Mouse (Mus musculus) hindbrain, embryonic 14.5 days (tissue): ENCODE results near the gene Tnfsf10. TPM values are rescaled to one million over a fixed set of nuclear protein-coding genes. Genes with fewer than 3 reads are reported as not detected.

Experiments
- ATAC-seq: fragments of 200-750 bp; cut with Nextera tagmentation; 2 replicates; pipeline ENCODE4 v1.8.0; 2017; ENCODE audit warnings: moderate number of reproducible peaks, mild to moderate bottlenecking, moderate TSS enrichment, moderate library complexity; ENCODE audit not compliant: low FRiP score
- DNase-seq: peaks from one replicate; pipeline ENCODE4 v3.0.0-alpha.2; 2015; ENCODE audit warnings: low spot score
- H3K27ac ChIP-seq: fragments of 300-500 bp; sonication (generic); 2 replicates; pipeline ENCODE4 v1.5.1; 2014; ENCODE audit warnings: mild to moderate bottlenecking, moderate library complexity
- H3K27me3 ChIP-seq: fragments of 300-500 bp; sonication (generic); 2 replicates; pipeline ENCODE4 v1.6.1; 2014; ENCODE audit warnings: mild to moderate bottlenecking, low read length, mixed read lengths; ENCODE audit not compliant: control insufficient read depth, insufficient read depth
- H3K36me3 ChIP-seq: fragments of 300-500 bp; sonication (generic); replicated peaks from 2 replicates; pipeline ENCODE4 v1.6.1; 2014; ENCODE audit not compliant: control insufficient read depth, insufficient read depth
- H3K4me1 ChIP-seq: fragments of 300-500 bp; sonication (generic); replicated peaks from 2 replicates; pipeline ENCODE4 v1.6.1; 2014; ENCODE audit warnings: antibody characterized with exemption, low read length, mixed read lengths; ENCODE audit not compliant: control insufficient read depth, insufficient read depth
- H3K4me2 ChIP-seq: fragments of 300-500 bp; sonication (generic); replicated peaks from 2 replicates; pipeline ENCODE4 v1.6.1; 2014; ENCODE audit warnings: mild to moderate bottlenecking, moderate library complexity
- H3K4me3 ChIP-seq: fragments of 300-500 bp; sonication (generic); replicated peaks from 2 replicates; pipeline ENCODE4 v1.5.1; 2014; ENCODE audit warnings: mild to moderate bottlenecking, low read length
- H3K9ac ChIP-seq: fragments of 300-500 bp; sonication (generic); 2 replicates; pipeline ENCODE4 v1.6.1; 2014
- H3K9me3 ChIP-seq: fragments of 300-500 bp; sonication (generic); 2 replicates; pipeline ENCODE4 v1.6.1; 2016; ENCODE audit warnings: low read length; ENCODE audit not compliant: control insufficient read depth
- WGBS: fragments of 180-500 bp; shearing (Covaris S2); extraction: QIAGEN DNeasy Blood & Tissue Kit; methylation state at CpG from one replicate; pipeline ENCODE4 v1.1.7; 2014; 5-methylcytosine and 5-hydroxymethylcytosine counted together
- polyA plus RNA-seq: library from polyadenylated mRNA; unstranded; fragments of >200 nt; fragmentation: Nextera tagmentation; extraction: Ambion mirVana; gene quantifications from 2 replicates; pipeline ENCODE4 v1.2.1, GENCODE M21; 2014

Gene Tnfsf10
- polyA plus RNA-seq, 1 experiment from 2014 or later: 0.08 TPM

DNA sequence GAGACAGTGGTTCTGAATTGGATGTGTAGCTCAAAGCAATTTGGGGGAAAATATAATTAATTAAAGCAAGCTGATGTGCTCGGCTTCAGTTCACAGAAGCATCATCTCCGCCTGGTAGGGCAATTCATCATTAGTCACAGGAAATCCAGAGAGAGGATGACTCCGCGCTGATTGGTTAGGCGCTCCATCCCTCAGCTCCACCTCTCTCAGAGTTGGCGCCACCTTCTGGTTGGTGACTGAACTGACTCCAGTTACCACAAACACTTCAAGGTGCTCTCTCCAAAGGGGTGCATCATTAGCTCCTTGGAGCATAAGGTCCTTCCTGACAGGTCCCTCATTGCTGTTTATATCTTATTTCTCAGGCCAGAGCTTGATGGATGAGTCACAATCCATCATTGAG is 28.7 kb downstream of the Tnfsf10 start:
- no peak overlapping the region for H3K27ac ChIP-seq
- no peak for DNase-seq
- 52% methylated on average over 6 of the region's 6 CpGs for WGBS

DNA sequence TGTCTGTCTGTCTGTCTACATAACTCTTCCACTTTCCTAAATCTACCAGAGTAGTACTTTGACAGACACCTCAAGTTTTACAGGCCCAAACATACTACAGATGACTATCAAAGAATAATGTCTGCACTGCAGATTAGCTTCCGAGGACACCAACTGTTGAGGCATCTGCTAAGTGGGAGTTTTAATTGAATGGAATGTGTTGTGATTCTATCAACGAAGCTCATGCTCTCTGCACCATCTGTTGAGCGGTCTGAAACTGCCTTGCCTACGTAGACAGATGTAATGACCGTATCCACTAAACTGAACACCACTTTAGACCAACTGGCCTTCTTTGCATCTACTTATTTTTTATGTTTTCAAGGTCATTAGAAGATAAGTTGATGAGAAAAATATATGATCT is 31.6 kb downstream of the Tnfsf10 start:
- no peaks in the 10 kb centered on the region for H3K9me3 ChIP-seq
- DNase-seq: no peak
- peak; percentile 40; the same call in 1 of the 2 replicates for ATAC-seq

More for the DNA sequence above, 28.7 kb downstream of the Tnfsf10 start:
- Histone ChIP-seq H3K9me3 (no peaks in the 10 kb centered on the region), H3K4me1 (no peaks in the 10 kb centered on the region), H3K27me3 (no peaks in the 10 kb centered on the region), H3K9ac (no peak overlapping the region), H3K4me3 (no peak overlapping the region), H3K4me2 (no peak overlapping the region), H3K36me3 (no peaks in the 10 kb centered on the region)
- ATAC-seq: no peak

DNA sequence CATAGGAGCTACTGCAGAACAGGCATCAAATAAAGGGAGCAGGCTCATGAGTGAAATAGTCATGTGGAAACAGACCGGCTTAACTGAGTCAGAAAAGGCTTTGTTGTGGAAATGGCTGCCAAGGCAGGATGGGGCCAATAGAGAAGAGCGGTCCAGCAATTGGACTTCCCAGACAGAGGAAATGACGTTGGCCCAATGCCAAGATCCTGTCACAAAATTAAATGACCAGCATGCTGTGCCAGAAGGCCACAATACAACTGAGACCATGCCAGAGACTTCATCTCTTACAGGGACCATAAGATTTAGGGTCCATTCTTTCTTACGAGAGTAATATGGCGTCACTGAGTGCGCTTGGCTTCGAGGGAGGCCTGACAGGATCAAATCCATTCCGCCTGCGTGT is 34.3 kb downstream of the Tnfsf10 start:
- Histone ChIP-seq H3K36me3 (no peaks in the 10 kb centered on the region), H3K4me3 (no peak overlapping the region), H3K4me1 (no peaks in the 10 kb centered on the region), H3K9me3 (no peaks in the 10 kb centered on the region), H3K9ac (no peak overlapping the region), H3K27me3 (no peaks in the 10 kb centered on the region), H3K27ac (no peak overlapping the region), H3K4me2 (no peak overlapping the region)
- peak; percentile 78 for DNase-seq
- peak; percentile 83 for ATAC-seq
- WGBS: 55% methylated on average over 9 of the region's 9 CpGs

More for the DNA sequence above, 31.6 kb downstream of the Tnfsf10 start:
- H3K4me3 ChIP-seq: no peak overlapping the region
- no peaks in the 10 kb centered on the region for H3K36me3 ChIP-seq
- no peak overlapping the region for H3K9ac ChIP-seq
- H3K27me3 ChIP-seq: no peaks in the 10 kb centered on the region
- WGBS: 66% methylated on average over 5 of the region's 5 CpGs
- H3K4me1 ChIP-seq: no peaks in the 10 kb centered on the region
- no peak overlapping the region for H3K27ac ChIP-seq
- H3K4me2 ChIP-seq: no peak overlapping the region

DNA sequence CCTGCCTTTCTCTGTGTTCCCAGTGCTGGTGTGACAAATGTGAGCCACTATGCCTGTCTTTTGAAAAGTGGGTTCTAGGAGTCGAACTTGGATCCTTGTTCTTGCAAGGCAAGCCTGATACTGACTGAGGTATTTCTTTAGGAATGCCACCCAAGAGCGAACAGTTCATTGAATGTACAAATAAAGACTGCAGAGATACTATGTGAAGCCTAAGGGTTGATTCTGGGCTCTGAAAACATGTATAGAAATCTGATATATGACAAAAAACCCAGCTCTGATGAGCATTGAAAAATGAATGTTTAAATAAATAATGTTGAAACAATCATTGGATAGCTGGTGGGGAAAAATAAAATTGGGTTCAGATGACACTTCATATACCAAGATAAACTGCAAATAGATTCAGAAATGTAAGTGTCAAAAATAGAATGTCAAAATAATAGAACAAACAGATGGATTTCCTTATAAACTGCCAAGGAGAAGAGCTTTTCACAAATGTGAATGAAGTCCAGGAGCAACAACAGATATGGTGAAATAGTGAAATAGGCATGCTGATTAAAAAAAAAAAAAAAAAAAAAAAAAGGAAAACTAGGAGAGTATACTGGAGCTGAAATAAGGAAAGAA is 42.4 kb downstream of the Tnfsf10 start:
- H3K9me3 ChIP-seq: no peaks in the 10 kb centered on the region
- 90% methylated on average over 2 of the region's 2 CpGs for WGBS

DNA sequence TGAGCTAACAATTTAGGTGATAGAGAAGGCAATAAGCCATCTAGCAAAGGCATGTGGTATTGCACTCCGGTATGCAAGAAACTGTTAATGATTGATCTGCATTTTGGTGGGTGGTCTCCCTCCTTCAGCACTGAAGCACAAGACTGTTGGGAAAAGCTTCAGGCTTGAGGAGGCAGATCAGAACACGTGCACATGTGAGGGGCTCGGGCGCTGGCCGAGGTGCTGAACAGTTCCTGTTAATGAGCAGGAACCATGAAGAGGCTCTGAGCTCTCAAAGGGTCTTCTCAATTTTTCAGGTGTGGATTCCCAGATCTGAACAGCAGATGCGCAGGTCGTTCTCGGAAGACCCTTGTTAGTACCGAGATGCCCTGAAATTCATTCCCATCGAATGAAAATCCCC is 53.3 kb downstream of the Tnfsf10 start:
- Histone ChIP-seq H3K27me3 (peaks cover 60% of the 10 kb centered on the region), H3K4me3 (no peak overlapping the region), H3K27ac (no peak overlapping the region), H3K4me2 (peak overlapping the region; percentile 96; the same call in 1 of the 2 replicates), H3K9me3 (no peaks in the 10 kb centered on the region), H3K4me1 (peaks cover 14% of the 10 kb centered on the region), H3K9ac (no peak overlapping the region), H3K36me3 (no peaks in the 10 kb centered on the region)
- 5% methylated on average over 10 of the region's 10 CpGs for WGBS
- ATAC-seq: no peak
- peak; percentile 58 for DNase-seq

More for the DNA sequence above, 42.4 kb downstream of the Tnfsf10 start:
- Histone ChIP-seq H3K4me2 (no peak overlapping the region), H3K4me3 (no peak overlapping the region), H3K9ac (no peak overlapping the region), H3K27ac (no peak overlapping the region), H3K4me1 (no peaks in the 10 kb centered on the region), H3K27me3 (no peaks in the 10 kb centered on the region), H3K36me3 (no peaks in the 10 kb centered on the region)
- ATAC-seq (no peak), DNase-seq (no peak)

DNA sequence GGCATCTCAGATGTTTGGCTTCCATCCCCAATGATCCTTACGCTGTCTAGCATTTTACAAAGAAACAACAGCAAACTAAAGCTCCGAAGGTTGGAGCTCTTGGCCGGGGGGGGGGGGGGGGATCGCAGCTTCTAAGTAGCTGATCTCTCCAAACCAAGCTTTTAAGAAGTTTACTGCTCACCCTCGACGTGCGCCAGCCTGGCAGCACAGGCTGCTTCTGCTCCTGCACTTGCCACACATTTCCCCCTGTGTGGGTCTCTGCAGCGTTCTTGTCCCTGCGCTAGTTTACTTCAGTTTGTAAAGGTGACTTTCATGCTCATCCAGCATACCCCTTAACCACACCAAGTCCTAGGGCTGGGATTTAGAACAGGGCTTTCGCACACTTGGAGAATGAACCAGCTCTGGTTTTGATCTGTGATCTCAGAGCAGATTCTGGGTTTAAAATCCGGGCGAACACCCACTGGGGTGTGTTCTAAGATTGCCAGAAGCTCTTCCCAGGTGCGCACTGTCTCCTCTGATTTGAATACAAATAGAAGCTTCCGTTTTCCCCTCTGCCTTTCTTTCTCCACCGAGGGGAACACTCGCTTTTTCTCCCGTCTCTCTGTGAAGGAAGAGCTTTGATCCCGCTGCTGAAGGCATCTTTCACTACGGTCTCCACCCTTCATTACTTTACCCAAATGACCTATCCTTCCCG is 53.9 kb downstream of the Tnfsf10 start:
- Histone ChIP-seq H3K27me3 (peaks cover 60% of the 10 kb centered on the region), H3K4me3 (peak overlapping the region; percentile 46), H3K9me3 (no peaks in the 10 kb centered on the region), H3K9ac (peak overlapping the region; percentile 25; the same call in 1 of the 2 replicates), H3K4me2 (peak overlapping the region; percentile 96), H3K27ac (no peak overlapping the region), H3K4me1 (peaks cover 14% of the 10 kb centered on the region), H3K36me3 (no peaks in the 10 kb centered on the region)
- ATAC-seq (no peak), DNase-seq (no peak)
- WGBS: 2% methylated on average over 20 of the region's 20 CpGs

DNA sequence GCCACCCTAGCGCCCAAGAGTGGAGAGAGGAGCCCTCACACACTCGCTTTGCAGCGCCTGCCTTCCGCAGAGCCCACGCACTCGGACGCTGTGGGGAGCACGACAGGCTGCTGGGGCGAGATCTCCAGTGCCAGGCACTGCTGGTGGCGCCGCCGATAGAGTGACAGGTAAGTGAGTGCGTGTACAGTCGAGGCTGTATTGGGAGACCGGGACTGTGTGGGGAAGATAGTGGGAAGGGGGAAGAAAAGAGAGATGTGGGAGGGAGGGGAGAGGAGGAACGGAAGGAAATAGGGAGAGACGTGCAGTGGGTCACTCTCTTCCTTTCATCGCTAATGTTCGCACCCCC is 54.4 kb downstream of the Tnfsf10 start, which contains the start of gene Ghsr:
Ghsr (plus strand) TSS at position 76 of the 346 bp plus-strand sequence.
- peak; percentile 44; the same call in 1 of the 2 replicates for ATAC-seq
- Histone ChIP-seq H3K27ac (no peak within 1 kb of the TSS), H3K4me3 (peak within 1 kb of the TSS; percentile 46), H3K36me3 (no peaks in the 10 kb centered on the region), H3K4me2 (peak within 1 kb of the TSS; percentile 96), H3K4me1 (peaks cover 14% of the 10 kb centered on the region), H3K27me3 (peaks cover 60% of the 10 kb centered on the region), H3K9me3 (no peaks in the 10 kb centered on the region), H3K9ac (peak within 1 kb of the TSS; percentile 25; the same call in 1 of the 2 replicates)
- no peak for DNase-seq
- 1% methylated on average over 19 of the region's 19 CpGs for WGBS

DNA sequence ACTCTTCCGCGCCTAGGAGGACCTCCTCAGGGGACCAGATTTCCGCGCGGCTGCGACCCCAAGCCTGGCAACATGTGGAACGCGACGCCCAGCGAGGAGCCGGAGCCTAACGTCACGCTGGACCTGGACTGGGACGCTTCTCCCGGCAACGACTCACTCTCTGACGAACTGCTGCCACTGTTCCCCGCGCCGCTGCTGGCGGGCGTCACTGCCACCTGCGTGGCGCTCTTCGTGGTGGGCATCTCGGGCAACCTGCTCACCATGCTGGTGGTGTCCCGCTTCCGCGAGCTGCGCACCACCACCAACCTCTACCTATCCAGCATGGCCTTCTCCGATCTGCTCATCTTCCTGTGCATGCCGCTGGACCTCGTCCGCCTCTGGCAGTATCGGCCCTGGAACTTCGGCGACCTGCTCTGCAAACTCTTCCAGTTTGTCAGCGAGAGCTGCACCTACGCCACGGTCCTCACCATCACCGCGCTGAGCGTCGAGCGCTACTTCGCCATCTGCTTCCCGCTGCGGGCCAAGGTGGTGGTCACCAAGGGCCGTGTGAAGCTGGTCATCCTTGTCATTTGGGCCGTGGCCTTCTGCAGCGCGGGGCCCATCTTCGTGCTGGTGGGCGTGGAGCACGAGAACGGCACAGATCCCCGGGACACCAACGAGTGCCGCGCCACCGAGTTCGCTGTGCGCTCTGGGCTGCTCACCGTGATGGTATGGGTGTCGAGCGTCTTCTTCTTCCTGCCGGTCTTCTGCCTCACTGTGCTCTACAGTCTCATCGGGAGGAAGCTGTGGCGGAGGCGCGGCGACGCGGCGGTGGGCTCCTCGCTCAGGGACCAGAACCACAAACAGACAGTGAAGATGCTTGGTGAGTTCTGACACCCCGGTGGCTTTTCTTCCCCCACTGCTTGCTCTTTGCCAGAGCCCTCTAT is 55.2 kb downstream of the Tnfsf10 start:
- H3K4me3 ChIP-seq: peak overlapping the region; percentile 46
- no peaks in the 10 kb centered on the region for H3K36me3 ChIP-seq
- ATAC-seq (peak; percentile 63), DNase-seq (no peak)
- peaks cover 14% of the 10 kb centered on the region for H3K4me1 ChIP-seq
- peak overlapping the region; percentile 96 for H3K4me2 ChIP-seq
- WGBS: 1% methylated on average over 77 of the region's 77 CpGs
- H3K9me3 ChIP-seq: no peaks in the 10 kb centered on the region
- peak overlapping the region; percentile 25; the same call in 1 of the 2 replicates for H3K9ac ChIP-seq
- peaks cover 60% of the 10 kb centered on the region for H3K27me3 ChIP-seq
- H3K27ac ChIP-seq: no peak overlapping the region

DNA sequence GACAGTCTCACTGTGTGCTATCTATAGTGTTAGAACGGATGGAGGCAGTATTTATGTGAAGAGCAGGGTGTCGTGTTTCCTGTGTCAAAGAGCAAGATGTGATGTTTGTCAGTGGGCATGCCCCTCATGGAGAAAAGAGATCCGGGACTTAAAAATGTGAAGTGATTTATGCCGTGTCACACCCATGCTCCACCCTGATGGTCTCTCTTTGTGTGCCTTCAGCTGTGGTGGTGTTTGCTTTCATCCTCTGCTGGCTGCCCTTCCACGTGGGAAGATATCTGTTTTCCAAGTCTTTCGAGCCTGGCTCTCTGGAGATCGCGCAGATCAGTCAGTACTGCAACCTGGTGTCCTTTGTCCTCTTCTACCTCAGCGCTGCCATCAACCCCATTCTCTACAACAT is 57.6 kb downstream of the Tnfsf10 start:
- Histone ChIP-seq H3K9me3 (no peaks in the 10 kb centered on the region), H3K27ac (no peak overlapping the region), H3K36me3 (no peaks in the 10 kb centered on the region), H3K4me1 (peaks cover 14% of the 10 kb centered on the region), H3K4me2 (no peak overlapping the region), H3K4me3 (no peak overlapping the region), H3K9ac (no peak overlapping the region), H3K27me3 (peaks cover 51% of the 10 kb centered on the region)
- ATAC-seq (no peak), DNase-seq (no peak)
- 56% methylated on average over 9 of the region's 9 CpGs for WGBS
